Mouse (Mus musculus): ENCODE results near the gene Llph.
A peak's percentile ranks its signal among the peaks of the same experiment; 100 is the strongest.
"Not testable (repeated sequence)": the region's sequence is repeated elsewhere in the genome, so short reads cannot be mapped to it uniquely, and the experiment has no call there.

The Llph gene

GRCm38 (mm10) chr10:120226871-120227661 is at the start of gene Llph:
Gene Llph, plus strand, starts transcription at chr10:120227070.
- DNase-seq: peak; percentile 91 to 93

GRCm38 (mm10) chr10:120182887-120183286 is 44.0 kb upstream of the Llph start:
- DNase-seq: no peak

- DNase-seq: no peak
Measured at GRCm38 (mm10) chr10:120183342-120183741, 43.5 kb upstream of the Llph start.

GRCm38 (mm10) chr10:120188513-120188912 is 38.4 kb upstream of the Llph start:
- no peak for DNase-seq

GRCm38 (mm10) chr10:120189276-120189675 is 37.6 kb upstream of the Llph start:
- no peak for DNase-seq

- no peak for DNase-seq
Measured at GRCm38 (mm10) chr10:120189782-120190181, 37.1 kb upstream of the Llph start.

GRCm38 (mm10) chr10:120191165-120191564 is 35.7 kb upstream of the Llph start:
- no peak for DNase-seq

- no peak for DNase-seq
Measured at GRCm38 (mm10) chr10:120192278-120192677, 34.6 kb upstream of the Llph start.

- DNase-seq: no peak
Measured at GRCm38 (mm10) chr10:120193255-120193654, 33.6 kb upstream of the Llph start.

GRCm38 (mm10) chr10:120197061-120197835 is 29.6 kb upstream of the Llph start:
- DNase-seq: no peak

GRCm38 (mm10) chr10:120201131-120201921 is 25.5 kb upstream of the Llph start, which contains the start of gene Tmbim4:
Gene Tmbim4, plus strand, starts transcription at chr10:120201590.
- DNase-seq: peak; percentile 37 to 48

GRCm38 (mm10) chr10:120201961-120202402 is 24.9 kb upstream of the Llph start, which contains the start of gene Irak3:
Gene Irak3, minus strand, starts transcription at chr10:120202130.
- peak; percentile 91 to 93 for DNase-seq

- DNase-seq: no peak
Measured at GRCm38 (mm10) chr10:120202467-120203250, 24.2 kb upstream of the Llph start.

- DNase-seq: no peak
Measured at GRCm38 (mm10) chr10:120204591-120205210, 22.2 kb upstream of the Llph start.

- no peak for DNase-seq
Measured at GRCm38 (mm10) chr10:120208015-120208414, 18.9 kb upstream of the Llph start.

- DNase-seq: peak; percentile 96
Measured at GRCm38 (mm10) chr10:120208575-120209538, 18.0 kb upstream of the Llph start.

- DNase-seq: no peak
Measured at GRCm38 (mm10) chr10:120209539-120209925, 17.3 kb upstream of the Llph start.

- no peak for DNase-seq
Measured at GRCm38 (mm10) chr10:120210096-120210495, 16.8 kb upstream of the Llph start.

GRCm38 (mm10) chr10:120217099-120217498 is 9.8 kb upstream of the Llph start:
- DNase-seq: not testable (repeated sequence)

- DNase-seq: no peak
Measured at GRCm38 (mm10) chr10:120218996-120219395, 7.9 kb upstream of the Llph start.
